In the genomic region with DNA sequence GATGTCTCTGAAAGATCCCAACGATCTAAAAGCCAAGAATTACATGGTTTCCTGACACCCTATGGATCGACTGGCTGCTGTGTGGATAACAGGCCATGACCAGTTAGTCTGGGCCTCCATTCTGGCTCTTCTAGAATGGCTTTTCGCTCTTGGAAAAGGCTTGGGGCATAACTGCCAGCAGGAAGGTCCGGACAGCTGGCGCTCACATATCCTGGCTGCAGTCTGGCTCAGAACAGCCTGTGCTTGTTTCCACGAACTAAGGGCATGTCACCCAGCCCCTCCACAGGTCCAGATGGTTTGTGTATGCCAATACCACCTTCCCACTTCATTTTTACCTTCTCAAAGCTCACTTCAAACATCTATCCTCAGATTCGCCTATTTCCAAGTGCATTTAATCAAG, we compare ENCODE assay signal across 17 mouse cellular contexts. TPM values are rescaled to one million over a fixed set of nuclear protein-coding genes. Genes with fewer than 3 reads are reported as not detected.
DNase-seq lines count a peak whose midpoint lies in the region; ATAC-seq lines count a peak whose summit lies in the region.
"Had no signal": no experiment of that assay in that cellular context is flagged by ENCODE, and none has a peak within 500 bp of the region (broad histone marks: within the 10 kb centered on the region; RNA-seq: fewer than 3 reads in every experiment).

No protein-coding gene starts in this region.

- no peak overlapping the region for H3K27ac ChIP-seq in hindbrain, embryonic 15.5 days (replicated peaks)
- H3K27ac ChIP-seq in hindbrain, embryonic 14.5 days, result no peak overlapping the region
- H3K27ac ChIP-seq in heart, embryonic 12.5 days (ENCODE audit: poor library complexity, severe bottlenecking), result peak overlapping the region; percentile 89
- H3K27ac ChIP-seq: hindbrain, embryonic 12.5 days; kidney, embryonic 15.5 days; limb, embryonic 13.5 days; midbrain, embryonic 13.5 days; neural tube, embryonic 15.5 days; stomach, embryonic 15.5 days had no signal

- H3K4me3 ChIP-seq in hindbrain, embryonic 15.5 days, result no peak overlapping the region
- H3K4me3 ChIP-seq in hindbrain, embryonic 14.5 days (replicated peaks; ENCODE audit: low read length), result no peak overlapping the region
- no peak overlapping the region for H3K4me3 ChIP-seq in heart, embryonic 12.5 days
- H3K4me3 ChIP-seq: hindbrain, embryonic 12.5 days; kidney, embryonic 15.5 days; limb, embryonic 13.5 days; midbrain, embryonic 13.5 days; neural tube, embryonic 15.5 days; stomach, embryonic 15.5 days had no signal

- ATAC-seq in hindbrain, embryonic 15.5 days (ENCODE audit: low FRiP score, low read depth), result peak; percentile 55; the same call in 1 of the 2 replicates
- no peak for ATAC-seq in hindbrain, embryonic 14.5 days (ENCODE audit: low FRiP score)
- peak; percentile 94 for ATAC-seq in cerebellum, adult (ENCODE audit: insufficient number of reproducible peaks, low FRiP score, low TSS enrichment)
- ATAC-seq in heart, embryonic 12.5 days (ENCODE audit: insufficient number of reproducible peaks, low FRiP score), result no peak
- ATAC-seq: midbrain, embryonic 13.5 days; Patski had no signal

- WGBS in hindbrain, embryonic 15.5 days, result 74% methylated on average over 7 of the region's 7 CpGs
- 79% methylated on average over 7 of the region's 7 CpGs for WGBS in hindbrain, embryonic 14.5 days
- 77% methylated on average over 7 of the region's 7 CpGs for WGBS in heart, embryonic 12.5 days

- no peaks in the 10 kb centered on the region for H3K27me3 ChIP-seq in hindbrain, embryonic 15.5 days
- no peaks in the 10 kb centered on the region for H3K27me3 ChIP-seq in hindbrain, embryonic 14.5 days (ENCODE audit: control insufficient read depth, insufficient read depth, low read length)
- no peaks in the 10 kb centered on the region for H3K27me3 ChIP-seq in heart, embryonic 12.5 days (replicated peaks)
- H3K27me3 ChIP-seq: hindbrain, embryonic 12.5 days; kidney, embryonic 15.5 days; limb, embryonic 13.5 days; midbrain, embryonic 13.5 days; neural tube, embryonic 15.5 days; Patski; stomach, embryonic 15.5 days had no signal

- no peak overlapping the region for H3K9ac ChIP-seq in hindbrain, embryonic 15.5 days
- H3K9ac ChIP-seq in hindbrain, embryonic 14.5 days, result no peak overlapping the region
- no peak overlapping the region for H3K9ac ChIP-seq in heart, embryonic 12.5 days
- H3K9ac ChIP-seq: hindbrain, embryonic 12.5 days; kidney, embryonic 15.5 days; limb, embryonic 13.5 days; midbrain, embryonic 13.5 days; neural tube, embryonic 15.5 days; stomach, embryonic 15.5 days had no signal

- H3K4me2 ChIP-seq in hindbrain, embryonic 15.5 days, result no peak overlapping the region
- H3K4me2 ChIP-seq in hindbrain, embryonic 14.5 days (replicated peaks), result no peak overlapping the region
- H3K4me2 ChIP-seq in heart, embryonic 12.5 days, result no peak overlapping the region
- H3K4me2 ChIP-seq: hindbrain, embryonic 12.5 days; kidney, embryonic 15.5 days; limb, embryonic 13.5 days; midbrain, embryonic 13.5 days; neural tube, embryonic 15.5 days; stomach, embryonic 15.5 days had no signal

- no peaks in the 10 kb centered on the region for H3K9me3 ChIP-seq in hindbrain, embryonic 15.5 days
- no peaks in the 10 kb centered on the region for H3K9me3 ChIP-seq in hindbrain, embryonic 14.5 days (ENCODE audit: control insufficient read depth, low read length)
- no peaks in the 10 kb centered on the region for H3K9me3 ChIP-seq in heart, embryonic 12.5 days (replicated peaks)
- H3K9me3 ChIP-seq: hindbrain, embryonic 12.5 days; kidney, embryonic 15.5 days; limb, embryonic 13.5 days; midbrain, embryonic 13.5 days; neural tube, embryonic 15.5 days; stomach, embryonic 15.5 days had no signal

- no peaks in the 10 kb centered on the region for H3K36me3 ChIP-seq in hindbrain, embryonic 15.5 days
- no peaks in the 10 kb centered on the region for H3K36me3 ChIP-seq in hindbrain, embryonic 14.5 days (replicated peaks; ENCODE audit: control insufficient read depth, insufficient read depth)
- no peaks in the 10 kb centered on the region for H3K36me3 ChIP-seq in heart, embryonic 12.5 days
- H3K36me3 ChIP-seq: hindbrain, embryonic 12.5 days; kidney, embryonic 15.5 days; limb, embryonic 13.5 days; midbrain, embryonic 13.5 days; neural tube, embryonic 15.5 days; stomach, embryonic 15.5 days had no signal

- peaks cover 11% of the 10 kb centered on the region; the same call in 1 of the 2 replicates for H3K4me1 ChIP-seq in hindbrain, embryonic 15.5 days (replicated peaks)
- no peaks in the 10 kb centered on the region for H3K4me1 ChIP-seq in hindbrain, embryonic 14.5 days (replicated peaks; ENCODE audit: control insufficient read depth, insufficient read depth, low read length)
- H3K4me1 ChIP-seq in heart, embryonic 12.5 days (replicated peaks), result peaks cover 78% of the 10 kb centered on the region
- H3K4me1 ChIP-seq: kidney, embryonic 15.5 days had no signal

- DNase-seq in hindbrain, embryonic 14.5 days (ENCODE audit: low spot score), result no peak
- DNase-seq in cerebellum, adult 8-10 months, result peak; percentile 74
- no peak for DNase-seq in thymus, adult 18-20 months
- DNase-seq in layer of hippocampus, postnatal 14 days (ENCODE audit: low spot score in 2 of 2), result no peak
- DNase-seq: adrenal gland, adult 2 months; right cerebral cortex, postnatal 14 days; thymus, postnatal 4 days had no signal

RNA-seq across cellular contexts. Expression of a gene that starts 22.0 kb away (rescaled TPM):
- 29.6 and 34.4 TPM in 2 replicates for polyA plus RNA-seq in hindbrain, embryonic 15.5 days (2015; fragmentation: Nextera tagmentation; extraction: Ambion mirVana)
- 25.7 and 27.8 TPM in 2 replicates for polyA plus RNA-seq in hindbrain, embryonic 14.5 days (2014; fragmentation: Nextera tagmentation; extraction: Ambion mirVana)
- polyA plus RNA-seq in heart, embryonic 12.5 days (2016; fragmentation: Nextera tagmentation; extraction: Ambion mirVana), result 121 and 122 TPM in 2 replicates
- total RNA-seq in layer of hippocampus, postnatal 14 days (2021), result 100 to 1,000 TPM in 1 of 2 experiments, 10 to 100 TPM in 1; 96.9 to 104 TPM

Comparison
In these comparisons a context has a peak if more than half of its experiments do, and no peak if none do; other contexts are left out.
1. ATAC-seq: peak in hindbrain, embryonic 15.5 days (single experiment) and cerebellum, adult (single experiment); none in hindbrain, embryonic 14.5 days (single experiment) and heart, embryonic 12.5 days (single experiment).